Mouse (Mus musculus) kidney, adult 18-20 months (tissue): Measurements from ENCODE around the gene Nsun5.
A peak's percentile ranks its signal among the peaks of the same experiment; 100 is the strongest.
"Not testable (repeated sequence)": the region's sequence is repeated elsewhere in the genome, so short reads cannot be mapped to it uniquely, and the experiment has no call there.

ENCODE experiments used
- DNase-seq: peaks from one replicate; pipeline ENCODE4 v3.0.0; 2021

The Nsun5 gene

GRCm38 (mm10) chr5:135369787-135370654, at the start of gene Nsun5:
Gene Nsun5 (plus strand): TSS chr5:135369953.
- DNase-seq, result peak; percentile 95

DNA sequence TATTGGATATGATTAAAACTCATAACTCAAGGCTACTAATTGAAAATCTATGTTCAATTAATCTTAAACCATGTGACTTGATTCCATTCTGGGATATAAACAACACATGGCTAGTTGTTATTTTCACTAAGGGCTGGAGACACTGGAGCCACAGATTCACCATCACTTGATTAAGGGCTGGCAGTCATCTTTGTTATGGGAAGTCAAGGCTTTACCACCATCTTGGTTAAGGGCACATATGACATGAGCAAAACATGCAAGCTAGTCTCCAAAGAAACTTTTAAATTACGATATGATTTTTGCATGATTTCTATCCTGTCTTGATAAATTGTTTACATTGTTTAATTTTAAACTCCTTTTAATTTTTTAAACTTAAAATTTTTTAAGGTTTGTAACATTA, 47.6 kb upstream of the Nsun5 start:
- no peak for DNase-seq

GRCm38 (mm10) chr5:135326121-135326659, 43.6 kb upstream of the Nsun5 start:
- no peak for DNase-seq

DNA sequence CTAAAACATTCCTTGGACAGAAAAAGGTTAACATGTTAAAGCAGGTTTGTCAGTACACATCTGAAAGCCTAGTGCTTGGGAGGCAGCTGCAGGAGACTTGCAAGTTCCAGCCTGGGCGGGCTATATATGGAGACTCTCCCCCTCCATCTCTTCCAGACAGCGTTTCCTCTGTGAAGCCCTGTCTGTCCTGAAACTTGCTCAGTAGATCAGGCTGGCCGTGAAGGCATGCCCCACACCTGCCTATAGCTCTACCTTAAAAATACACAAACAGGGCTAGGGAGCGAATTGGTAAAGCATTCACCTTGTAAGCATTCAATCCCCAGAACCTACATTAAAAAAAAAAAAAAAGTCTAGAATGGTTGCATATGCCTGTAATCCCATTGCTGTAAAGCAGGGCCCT, 40.3 kb upstream of the Nsun5 start:
- no peak for DNase-seq

- no peak for DNase-seq
These were observed 39.6 kb upstream of the Nsun5 start for GRCm38 (mm10) chr5:135330201-135330600.

- no peak for DNase-seq
These were observed 38.6 kb upstream of the Nsun5 start for GRCm38 (mm10) chr5:135331161-135331560.

DNA sequence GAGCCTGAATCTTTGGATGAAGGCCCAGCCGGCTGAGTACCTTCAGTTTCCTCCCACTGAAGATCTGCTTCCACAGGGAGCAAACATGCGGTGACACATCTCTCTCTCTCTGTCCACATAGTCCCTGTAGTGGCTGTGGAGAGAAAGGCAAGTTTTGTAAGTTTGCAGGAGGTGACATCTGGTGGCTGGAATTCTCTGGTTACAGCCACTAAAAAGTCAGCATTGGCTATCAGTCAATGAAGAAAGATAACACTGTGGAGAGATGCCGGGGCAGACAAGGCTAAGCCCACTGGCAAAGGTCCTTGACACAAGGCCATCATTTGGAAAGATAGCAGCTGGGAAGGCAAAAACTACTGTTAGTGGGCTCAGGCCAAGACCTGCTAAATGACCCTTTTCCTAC, 32.2 kb upstream of the Nsun5 start:
- no peak for DNase-seq

DNA sequence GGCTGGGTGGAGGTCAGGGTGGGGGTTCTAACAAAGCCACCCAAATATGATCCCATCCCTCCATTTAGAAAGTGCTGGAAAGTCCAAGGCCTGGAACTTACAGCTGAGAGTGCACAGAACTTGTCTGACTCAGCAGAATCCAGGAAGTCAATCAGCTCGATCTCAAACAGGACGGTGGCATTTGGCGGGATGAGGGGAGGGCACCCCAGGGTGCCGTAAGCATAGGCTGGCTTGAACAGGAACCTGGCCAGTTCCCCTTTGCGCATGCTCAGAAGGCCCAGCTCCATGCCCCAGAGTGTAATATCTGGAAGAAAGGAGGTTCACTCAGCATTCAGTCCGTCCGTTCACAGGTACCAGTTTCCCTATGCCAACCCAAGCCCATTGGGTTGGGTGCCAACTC, 23.8 kb upstream of the Nsun5 start:
- no peak for DNase-seq

- DNase-seq, result no peak
These were observed 23.3 kb upstream of the Nsun5 start for GRCm38 (mm10) chr5:135346430-135346829.

DNA sequence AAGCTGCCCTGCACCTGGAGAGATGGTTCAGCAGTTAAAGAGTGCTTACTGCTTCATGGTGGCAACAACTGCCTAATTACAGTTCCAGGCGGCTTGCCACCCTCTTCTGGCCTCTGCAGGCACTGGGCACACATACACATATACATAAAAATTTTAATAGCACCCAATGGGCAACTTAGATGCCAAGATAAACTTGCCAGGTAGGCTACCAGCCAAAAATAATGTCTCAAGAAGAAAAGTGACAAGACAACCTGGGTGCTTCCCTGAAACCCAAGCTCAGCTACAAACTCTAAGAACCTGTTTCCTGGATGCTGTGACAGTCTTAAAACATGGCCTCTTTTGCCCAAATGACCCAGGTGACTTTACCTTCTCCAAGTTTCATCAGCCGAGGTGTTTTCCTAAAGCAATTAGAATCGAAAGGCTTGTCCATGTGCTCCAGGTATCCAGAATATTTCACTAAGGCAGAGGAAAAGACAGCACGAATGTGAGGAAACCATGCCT, 22.2 kb upstream of the Nsun5 start:
- no peak for DNase-seq

- DNase-seq, result no peak
These were observed 19.9 kb upstream of the Nsun5 start, which contains the start of gene Fkbp6 for GRCm38 (mm10) chr5:135349862-135350261. Gene Fkbp6 (minus strand): TSS chr5:135350044.

GRCm38 (mm10) chr5:135351606-135352005, 18.1 kb upstream of the Nsun5 start:
- DNase-seq, result no peak

DNA sequence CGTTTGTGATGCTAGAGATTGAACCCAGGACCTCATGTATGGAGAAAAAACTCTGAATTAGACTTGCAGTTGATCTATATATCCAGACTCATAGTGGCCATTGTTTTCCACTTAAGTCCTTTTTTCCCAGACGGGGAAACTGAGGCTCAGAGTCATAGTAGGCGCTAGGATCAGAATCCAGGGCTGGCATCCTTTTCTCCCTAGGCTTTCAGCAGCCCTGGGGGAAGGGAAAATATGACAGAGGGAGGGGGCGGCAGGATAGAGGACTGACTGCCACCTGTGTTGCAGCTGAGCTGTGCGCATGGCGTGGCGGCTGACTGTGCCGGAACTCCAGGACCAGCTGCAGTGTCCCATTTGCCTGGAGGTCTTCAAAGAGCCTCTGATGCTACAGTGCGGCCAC, 16.8 kb upstream of the Nsun5 start, which contains the start of gene Trim50:
Gene Trim50, plus strand, starts transcription at position 301 of the 400 bp plus-strand sequence.
- no peak for DNase-seq

GRCm38 (mm10) chr5:135353564-135353963, 16.2 kb upstream of the Nsun5 start:
- no peak for DNase-seq

DNA sequence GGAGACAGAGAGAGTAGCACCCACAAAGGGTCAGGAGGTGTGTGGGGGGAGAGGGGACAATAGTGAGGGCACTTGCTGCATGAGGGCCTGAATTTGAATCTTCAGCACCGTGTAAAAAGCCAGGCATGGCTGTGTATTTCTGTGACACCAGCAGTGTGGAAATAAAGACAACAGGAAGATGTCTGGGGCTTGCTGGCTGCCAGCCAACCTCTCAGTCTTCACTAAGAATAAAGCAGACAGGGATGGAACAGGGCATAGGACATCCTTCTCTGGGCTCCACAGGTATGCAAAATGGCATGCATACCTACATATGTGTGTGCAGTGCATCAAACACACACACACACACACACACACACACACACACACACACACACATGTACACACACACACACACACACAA, 13.7 kb upstream of the Nsun5 start:
- DNase-seq, result no peak

DNA sequence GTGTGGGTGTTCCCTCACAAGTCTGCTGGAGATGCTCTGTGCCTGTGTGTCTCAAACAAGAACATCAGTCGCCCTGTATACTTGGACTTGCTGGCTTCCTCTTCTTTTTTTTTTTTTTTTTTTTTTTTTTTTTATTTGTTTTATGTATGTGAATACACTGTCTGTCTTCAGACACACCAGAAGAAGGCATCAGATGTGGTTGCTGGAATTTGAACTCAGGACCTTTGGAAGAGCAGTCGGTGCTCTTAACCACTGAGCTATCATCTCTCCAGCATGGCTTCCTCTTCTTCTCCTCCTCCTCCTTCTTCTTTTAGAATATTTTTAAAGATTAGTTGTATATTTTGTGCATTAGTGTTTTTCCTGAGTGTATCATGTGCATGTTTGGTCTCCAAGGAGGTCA, 12.2 kb upstream of the Nsun5 start:
- DNase-seq, result no peak

GRCm38 (mm10) chr5:135359772-135360171, 10.0 kb upstream of the Nsun5 start:
- DNase-seq, result no peak

- DNase-seq, result no peak
These were observed 7.2 kb upstream of the Nsun5 start for GRCm38 (mm10) chr5:135362572-135362971.

DNA sequence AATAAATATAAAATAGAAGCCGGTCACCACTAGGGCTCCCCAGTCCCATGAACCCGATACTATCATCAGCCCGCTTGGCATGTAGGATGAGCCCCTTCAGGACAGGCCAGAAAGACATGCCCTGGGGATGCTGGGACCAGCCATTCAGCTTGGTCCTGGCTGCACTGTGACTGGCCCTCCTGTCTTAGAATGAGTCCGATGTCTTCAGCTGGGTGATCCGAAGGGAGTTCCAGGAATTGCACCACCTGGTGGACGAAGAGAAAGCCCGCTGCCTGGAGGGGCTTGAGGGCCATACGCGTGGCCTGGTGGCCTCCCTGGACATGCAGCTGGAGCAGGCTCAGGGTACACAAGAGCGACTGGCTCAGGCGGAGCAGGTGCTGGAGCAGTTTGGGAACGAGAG, 6.2 kb upstream of the Nsun5 start:
- no peak for DNase-seq

DNA sequence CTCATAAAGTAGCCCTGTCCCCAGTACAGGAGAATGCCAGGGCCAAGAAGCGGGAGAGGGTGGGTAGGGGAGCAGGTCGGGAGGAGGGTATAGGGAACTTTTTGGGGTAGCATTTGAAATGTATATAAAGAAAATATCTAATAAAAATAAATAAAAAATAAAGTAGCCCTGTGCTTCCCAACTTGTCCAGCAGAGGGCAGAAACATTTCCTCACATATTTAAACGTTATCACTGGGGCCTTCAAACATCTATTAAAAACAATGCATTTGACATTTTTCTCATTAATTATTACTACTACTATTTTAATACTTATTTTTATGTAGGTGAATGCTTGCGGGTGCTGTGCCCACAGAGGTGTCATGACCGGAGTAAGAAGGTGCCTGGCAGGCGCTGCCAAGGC, 1.9 kb upstream of the Nsun5 start:
- DNase-seq, result peak; percentile 19

GRCm38 (mm10) chr5:135368312-135368711, 1.4 kb upstream of the Nsun5 start:
- DNase-seq, result no peak

DNA sequence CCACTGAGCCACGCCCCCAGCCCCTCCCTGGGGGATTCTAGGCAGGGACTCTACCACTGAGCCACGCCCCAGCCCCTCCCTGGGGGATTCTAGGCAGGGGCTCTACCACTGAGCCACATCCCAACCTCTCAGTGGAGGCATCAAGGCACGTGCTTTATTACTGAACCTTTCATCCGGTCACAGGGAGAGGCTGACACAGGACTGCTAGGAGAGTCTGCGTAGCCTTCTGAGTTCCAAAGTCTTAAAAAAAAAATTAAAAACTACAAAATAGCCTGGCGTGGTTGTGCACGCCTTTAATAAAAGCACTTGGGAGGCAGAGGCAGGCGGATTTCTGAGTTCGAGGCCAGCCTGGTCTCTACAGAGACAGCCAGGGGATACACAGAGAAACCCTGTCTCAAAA, 557 bp upstream of the Nsun5 start:
- not testable (repeated sequence) for DNase-seq

GRCm38 (mm10) chr5:135371195-135371594, 1.4 kb downstream of the Nsun5 start:
- no peak for DNase-seq

- DNase-seq, result no peak
These were observed 3.8 kb downstream of the Nsun5 start for GRCm38 (mm10) chr5:135373601-135374000.
